Mouse (Mus musculus) myocyte (in vitro differentiated cells): Measurements from ENCODE around the gene Bmper.

Experiments used
- CEBPB ChIP-seq: IDR thresholded peaks from 2 replicates; pipeline ENCODE4 v1.6.1; 2011; ENCODE audit warnings: mild to moderate bottlenecking, moderate library complexity; ENCODE audit not compliant: poor library complexity, insufficient read depth, severe bottlenecking
- MYOD1 ChIP-seq, 3 experiments: IDR thresholded peaks; one replicate each; pipeline ENCODE4 v1.6.1; 2011; ENCODE audit warnings: control low read depth in 2 of 3, low read depth in 2 of 3, mild to moderate bottlenecking in 2 of 3, moderate library complexity in 1 of 3; ENCODE audit not compliant: insufficient read length in 2 of 3, control insufficient read depth in 1 of 3
- TCF12 ChIP-seq: IDR thresholded peaks from one replicate; pipeline ENCODE4 v1.6.1; 2011; ENCODE audit warnings: mild to moderate bottlenecking, control low read depth; ENCODE audit not compliant: poor library complexity, insufficient read depth, severe bottlenecking

- TF ChIP-seq TCF12 (no peak), MYOD1 (IDR thresholded peaks at IDR 0.05; ENCODE audit: control insufficient read depth in 1 of 3, insufficient read length in 2 of 3, low read depth in 2 of 3) (no peak), CEBPB (no peak)
Measured at GRCm38 (mm10) chr9:23453309-23453708, 230.4 kb downstream of the Bmper start.
